Mouse (Mus musculus): ENCODE measurements around the gene Lcmt2. TPM values are rescaled to one million over a fixed set of nuclear protein-coding genes. Genes with fewer than 3 reads are reported as not detected.
"Not testable (repeated sequence)": the region's sequence is repeated elsewhere in the genome, so short reads cannot be mapped to it uniquely, and the experiment has no call there.

The Lcmt2 gene
- polyA plus RNA-seq, 1 experiment from 2014 or later, result 22.3 TPM

DNA sequence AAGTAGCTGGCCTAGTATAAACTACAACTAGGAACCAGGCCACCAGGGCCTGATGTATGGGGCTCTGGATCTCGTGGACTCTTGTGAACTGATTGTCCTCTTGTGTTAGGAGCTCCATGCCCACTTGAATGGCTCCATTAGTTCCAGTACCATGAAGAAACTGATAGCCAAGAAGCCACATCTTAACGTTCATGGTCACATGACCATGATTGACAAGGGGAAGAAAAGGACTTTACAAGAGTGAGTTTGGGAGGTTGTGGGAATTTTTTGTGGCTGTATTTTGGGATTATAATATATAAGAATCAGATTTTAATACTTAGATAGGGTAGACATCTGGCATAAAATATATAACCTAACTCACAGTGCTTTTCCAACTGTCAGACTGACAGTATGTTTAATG lies 2.0 kb upstream of the Lcmt2 start:
- no peak overlapping the region; the same call in 1 of the 2 replicates for H3K4me2 ChIP-seq (replicated peaks)
- no peaks in the 10 kb centered on the region for H3K9me3 ChIP-seq (replicated peaks)
- no peak overlapping the region for H3K27ac ChIP-seq
- 61% methylated on average over 2 of the region's 2 CpGs for WGBS
- no peak overlapping the region for H3K4me3 ChIP-seq
- ATAC-seq (ENCODE audit: low FRiP score), result no peak
- peaks cover 27% of the 10 kb centered on the region for H3K36me3 ChIP-seq
- no peaks in the 10 kb centered on the region for H3K27me3 ChIP-seq
- H3K9ac ChIP-seq, result no peak overlapping the region
- peaks cover 27% of the 10 kb centered on the region for H3K4me1 ChIP-seq

DNA sequence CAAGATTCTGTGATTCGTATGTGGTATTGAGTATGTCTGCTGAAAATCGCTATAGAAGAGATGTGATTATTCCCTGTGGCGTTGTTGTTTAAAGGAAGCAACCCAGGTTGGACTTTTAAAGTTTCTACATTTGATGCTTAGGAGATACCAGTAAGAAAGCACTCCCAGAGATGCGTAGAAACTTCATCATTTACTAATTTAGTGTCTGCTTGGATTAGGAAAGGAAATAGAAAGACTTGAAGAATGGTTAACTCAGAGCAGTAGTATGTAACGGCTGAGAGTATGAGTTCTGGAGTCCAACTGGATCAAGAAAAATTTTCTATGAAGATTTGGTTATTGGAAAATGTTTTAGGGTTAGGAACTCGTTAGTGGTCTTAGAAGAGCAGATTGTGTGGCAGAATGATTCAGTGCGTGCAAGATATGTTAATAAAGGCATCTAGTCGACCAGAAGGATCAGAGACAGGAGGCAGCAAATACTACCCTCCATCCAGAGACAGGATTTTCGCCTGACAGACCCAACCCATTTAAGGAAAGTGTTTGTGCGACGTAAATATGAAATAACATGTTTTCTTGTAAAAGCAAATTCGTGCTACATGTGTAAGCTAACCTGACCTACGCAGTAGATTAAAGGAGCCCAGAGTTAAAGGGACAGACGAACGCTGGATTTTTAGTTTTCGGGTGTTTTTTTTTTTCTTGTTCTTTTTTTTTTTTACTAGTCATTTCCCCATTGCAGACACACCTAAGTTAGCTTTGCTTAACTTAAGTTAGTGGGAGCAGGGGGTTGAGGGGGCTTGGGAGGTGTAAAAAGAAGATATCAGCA lies 973 bp upstream of the Lcmt2 start:
- Histone ChIP-seq H3K36me3 (peaks cover 25% of the 10 kb centered on the region), H3K9me3 (replicated peaks) (no peaks in the 10 kb centered on the region), H3K4me1 (peaks cover 27% of the 10 kb centered on the region), H3K4me3 (peak overlapping the region; percentile 69), H3K27me3 (no peaks in the 10 kb centered on the region), H3K4me2 (replicated peaks) (peak overlapping the region; percentile 89), H3K9ac (peak overlapping the region; percentile 91), H3K27ac (peak overlapping the region; percentile 97)
- 78% methylated on average over 16 of the region's 16 CpGs for WGBS
- no peak for ATAC-seq (ENCODE audit: low FRiP score)

DNA sequence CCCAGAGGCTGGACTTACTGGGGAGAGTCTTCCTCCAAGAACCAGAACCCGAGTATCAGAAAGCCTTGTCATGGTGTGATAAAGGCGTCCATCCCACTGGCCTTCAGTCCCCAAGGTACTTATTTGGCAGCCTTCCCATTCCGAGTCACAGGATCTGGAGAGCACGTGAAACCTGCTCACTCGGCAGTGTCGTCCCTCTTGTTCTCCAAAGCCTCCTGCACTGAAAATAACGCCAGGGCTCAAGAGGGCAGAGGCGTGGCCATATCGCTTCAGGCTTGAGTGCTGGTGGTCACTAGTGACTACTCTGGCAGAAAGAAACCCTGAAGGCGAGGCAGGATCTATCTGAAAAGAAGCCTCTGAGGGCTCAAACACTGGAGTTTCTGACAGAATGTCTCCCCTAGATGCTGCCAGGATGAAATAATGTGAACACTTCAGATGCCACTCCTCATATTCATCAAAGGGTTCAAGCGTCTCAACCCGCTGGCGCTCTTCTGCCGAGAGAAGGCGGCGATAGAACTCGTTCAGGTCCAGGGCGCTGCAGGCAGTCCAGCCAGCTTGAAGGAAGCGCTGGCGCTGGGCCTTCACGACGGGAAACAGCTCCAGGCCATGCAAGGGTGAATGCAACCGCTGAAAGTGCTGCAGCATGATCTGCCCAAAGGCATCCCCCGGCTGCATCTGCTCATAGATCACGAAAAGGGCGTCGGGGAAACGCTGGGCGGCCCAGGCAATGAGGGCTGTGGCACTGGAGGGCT lies 1.0 kb downstream of the Lcmt2 start:
- H3K4me2 ChIP-seq (replicated peaks), result peak overlapping the region; percentile 89
- H3K36me3 ChIP-seq, result peaks cover 19% of the 10 kb centered on the region
- H3K9ac ChIP-seq, result peak overlapping the region; percentile 91
- H3K4me1 ChIP-seq, result peaks cover 27% of the 10 kb centered on the region
- ATAC-seq (ENCODE audit: low FRiP score), result no peak
- WGBS, result 53% methylated on average over 29 of the region's 29 CpGs
- H3K4me3 ChIP-seq, result peak overlapping the region; percentile 69
- H3K27me3 ChIP-seq, result no peaks in the 10 kb centered on the region
- no peaks in the 10 kb centered on the region for H3K9me3 ChIP-seq (replicated peaks)
- peak overlapping the region; percentile 97 for H3K27ac ChIP-seq

DNA sequence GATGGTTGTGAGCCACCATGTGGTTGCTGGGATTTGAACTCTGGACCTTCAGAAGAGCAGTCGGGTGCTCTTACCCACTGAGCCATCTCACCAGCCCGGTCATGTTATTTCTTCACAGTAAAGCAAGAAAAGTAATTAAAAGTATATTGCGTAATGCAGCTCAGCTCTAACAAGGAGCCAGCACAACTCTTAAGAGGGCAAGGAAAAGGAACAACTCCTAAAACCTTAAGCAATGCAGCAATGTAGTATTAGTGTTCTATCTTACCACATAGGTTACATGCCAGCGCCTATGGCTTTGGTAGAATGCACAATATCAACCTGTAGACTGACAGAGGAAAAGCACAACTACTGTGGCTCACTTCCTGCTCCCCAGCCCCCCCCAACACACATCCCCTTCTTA lies 3.1 kb downstream of the Lcmt2 start:
- H3K27ac ChIP-seq, result no peak overlapping the region
- H3K4me3 ChIP-seq, result no peak overlapping the region
- peaks cover 17% of the 10 kb centered on the region for H3K36me3 ChIP-seq
- no peaks in the 10 kb centered on the region for H3K27me3 ChIP-seq
- H3K9me3 ChIP-seq (replicated peaks), result no peaks in the 10 kb centered on the region
- H3K9ac ChIP-seq, result no peak overlapping the region
- no peak overlapping the region for H3K4me2 ChIP-seq (replicated peaks)
- WGBS, result 97% methylated on average over 4 of the region's 4 CpGs
- no peak for ATAC-seq (ENCODE audit: low FRiP score)
- peaks cover 27% of the 10 kb centered on the region for H3K4me1 ChIP-seq

DNA sequence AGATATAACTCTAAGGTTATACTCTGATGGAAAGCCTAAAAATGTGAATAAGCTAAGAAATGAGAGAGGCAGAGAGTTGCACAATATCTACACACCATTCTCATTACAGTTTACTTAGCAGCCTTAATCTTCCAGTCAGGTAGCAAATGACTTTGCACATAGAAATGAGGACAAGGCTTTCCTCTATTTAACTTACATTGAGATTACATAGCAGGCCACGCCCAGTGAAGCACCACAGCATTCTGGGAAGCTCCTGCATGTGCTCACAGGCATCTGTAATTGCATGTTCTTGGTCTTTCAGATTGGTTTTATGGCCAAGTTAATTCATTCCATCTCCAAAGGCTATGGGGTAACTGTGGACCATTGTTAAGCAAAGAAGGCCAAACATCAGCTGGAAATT lies 7.6 kb downstream of the Lcmt2 start:
- no peak overlapping the region for H3K27ac ChIP-seq
- H3K9ac ChIP-seq, result no peak overlapping the region
- 0 out of 2 replicates have a peak, but pooled peaks cover 4% of the 10 kb centered on the region for H3K36me3 ChIP-seq
- no peaks in the 10 kb centered on the region for H3K27me3 ChIP-seq
- no peak overlapping the region for H3K4me3 ChIP-seq
- no peaks in the 10 kb centered on the region for H3K4me1 ChIP-seq
- WGBS, result 84% methylated on average over 1 of the region's 1 CpGs
- H3K9me3 ChIP-seq (replicated peaks), result no peaks in the 10 kb centered on the region
- no peak overlapping the region for H3K4me2 ChIP-seq (replicated peaks)
- no peak for ATAC-seq (ENCODE audit: low FRiP score)

DNA sequence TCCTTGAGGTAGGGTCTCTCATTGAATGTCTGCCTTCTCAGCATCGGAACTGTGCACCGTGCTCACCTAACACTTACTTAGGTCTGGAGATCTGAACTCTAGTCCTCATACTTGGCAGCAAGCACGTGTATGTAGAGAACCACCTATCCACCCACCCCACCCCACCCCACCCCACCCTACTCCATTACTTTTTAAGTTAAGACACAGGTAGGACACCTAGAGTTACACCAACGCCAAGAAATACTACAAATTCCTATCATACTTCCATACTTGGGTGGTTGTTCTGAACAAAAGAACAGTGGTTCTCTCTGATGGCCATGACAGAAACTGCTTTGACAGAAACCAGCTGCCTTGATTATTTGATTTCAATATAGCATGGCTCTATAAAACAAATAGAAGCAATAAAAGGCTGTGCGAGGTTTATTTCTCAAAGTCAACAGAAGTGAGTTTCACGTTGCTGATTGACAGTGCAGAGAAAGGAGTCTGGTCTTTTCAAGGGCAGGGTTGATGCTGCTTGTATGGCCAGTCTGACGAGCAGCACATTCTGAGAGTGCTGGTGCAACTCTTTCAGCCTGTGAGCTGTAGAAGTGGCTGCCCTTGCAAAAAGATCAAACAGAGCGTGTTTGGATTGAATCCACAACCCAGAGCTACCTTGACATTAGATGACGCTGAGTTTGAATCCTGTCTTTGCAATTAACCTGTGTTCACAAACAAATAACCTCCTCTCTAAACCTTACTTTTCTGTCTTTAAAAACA lies 11.4 kb downstream of the Lcmt2 start:
- no peaks in the 10 kb centered on the region for H3K4me1 ChIP-seq
- H3K9ac ChIP-seq, result no peak overlapping the region
- H3K27me3 ChIP-seq, result no peaks in the 10 kb centered on the region
- no peak overlapping the region for H3K4me2 ChIP-seq (replicated peaks)
- WGBS, result 71% methylated on average over 9 of the region's 9 CpGs
- H3K36me3 ChIP-seq, result no peaks in the 10 kb centered on the region
- ATAC-seq (ENCODE audit: low FRiP score), result no peak
- H3K9me3 ChIP-seq (replicated peaks), result no peaks in the 10 kb centered on the region
- no peak overlapping the region for H3K4me3 ChIP-seq
- no peak overlapping the region for H3K27ac ChIP-seq

DNA sequence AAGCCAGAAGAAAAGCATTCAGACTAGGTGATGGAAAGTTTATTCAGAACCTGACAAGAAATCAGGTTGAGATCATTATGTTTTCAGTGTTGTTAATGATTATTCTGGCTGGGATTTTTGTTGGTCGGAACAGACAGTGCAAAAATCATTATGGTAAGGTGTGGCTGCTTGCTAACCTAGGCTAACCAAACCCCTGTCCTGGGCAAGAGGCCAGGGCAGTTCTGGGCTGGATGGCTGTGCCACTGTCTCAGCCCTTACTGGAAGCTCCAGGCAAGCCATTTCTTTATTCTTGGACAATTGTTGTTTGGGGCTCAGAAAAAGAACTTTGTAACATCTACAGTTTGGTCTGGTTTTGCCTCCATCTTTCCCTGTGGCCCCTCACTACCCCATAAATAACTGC lies 12.9 kb downstream of the Lcmt2 start:
- Histone ChIP-seq H3K4me3 (no peak overlapping the region), H3K27ac (no peak overlapping the region), H3K9ac (no peak overlapping the region), H3K27me3 (no peaks in the 10 kb centered on the region), H3K9me3 (replicated peaks) (no peaks in the 10 kb centered on the region), H3K36me3 (no peaks in the 10 kb centered on the region), H3K4me1 (no peaks in the 10 kb centered on the region), H3K4me2 (replicated peaks) (no peak overlapping the region)
- no peak for ATAC-seq (ENCODE audit: low FRiP score)
- 89% methylated on average over 1 of the region's 1 CpGs for WGBS

DNA sequence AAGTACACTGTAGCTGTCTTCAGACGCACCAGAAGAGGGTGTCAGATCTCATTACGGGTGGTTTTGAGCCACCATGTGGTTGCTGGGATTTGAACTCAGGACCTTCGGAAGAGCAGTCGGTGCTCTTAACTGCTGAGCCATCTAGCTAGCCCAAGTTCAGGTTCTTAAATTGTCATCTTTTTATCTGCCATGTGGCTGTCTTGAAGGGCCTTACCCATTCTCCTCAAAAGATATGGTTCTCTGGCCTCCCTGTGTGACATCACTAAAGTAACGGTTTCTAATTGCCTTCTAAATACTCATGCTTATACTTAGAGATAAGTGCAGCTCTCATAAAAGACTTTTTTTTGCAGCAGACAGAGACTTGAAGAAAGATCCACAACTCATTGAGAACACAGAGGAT lies 14.2 kb downstream of the Lcmt2 start:
- H3K27me3 ChIP-seq; H3K27ac ChIP-seq; H3K36me3 ChIP-seq; H3K4me3 ChIP-seq; H3K9me3 ChIP-seq (replicated peaks); H3K4me2 ChIP-seq (replicated peaks); ATAC-seq (ENCODE audit: low FRiP score); H3K9ac ChIP-seq; H3K4me1 ChIP-seq: not testable (repeated sequence)
- 94% methylated on average over 5 of the region's 5 CpGs for WGBS

DNA sequence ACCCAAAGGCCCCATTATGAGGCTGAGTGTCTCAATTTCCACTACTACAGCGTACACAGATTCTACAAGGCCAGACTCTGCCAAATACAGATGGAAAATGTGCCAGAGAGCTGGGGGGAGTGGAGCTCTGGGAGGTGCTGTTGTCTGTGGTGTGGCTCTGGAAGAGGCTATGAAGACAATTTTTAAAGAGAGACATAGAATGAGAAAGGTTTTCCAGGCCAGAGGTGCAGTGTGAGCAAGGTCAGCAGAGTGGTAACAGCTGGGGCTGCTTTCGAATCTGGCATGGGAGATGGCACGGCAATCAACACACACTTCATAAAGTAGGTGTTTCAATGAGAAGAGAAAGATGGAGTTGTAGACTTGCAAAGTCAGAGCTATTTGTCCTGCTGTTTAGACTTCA lies 21.2 kb downstream of the Lcmt2 start:
- Histone ChIP-seq H3K27ac (no peak overlapping the region), H3K27me3 (no peaks in the 10 kb centered on the region), H3K9me3 (replicated peaks) (no peaks in the 10 kb centered on the region), H3K4me2 (replicated peaks) (no peak overlapping the region), H3K4me1 (no peaks in the 10 kb centered on the region), H3K9ac (no peak overlapping the region), H3K36me3 (no peaks in the 10 kb centered on the region), H3K4me3 (no peak overlapping the region)
- 90% methylated on average over 3 of the region's 3 CpGs for WGBS
- no peak for ATAC-seq (ENCODE audit: low FRiP score)

DNA sequence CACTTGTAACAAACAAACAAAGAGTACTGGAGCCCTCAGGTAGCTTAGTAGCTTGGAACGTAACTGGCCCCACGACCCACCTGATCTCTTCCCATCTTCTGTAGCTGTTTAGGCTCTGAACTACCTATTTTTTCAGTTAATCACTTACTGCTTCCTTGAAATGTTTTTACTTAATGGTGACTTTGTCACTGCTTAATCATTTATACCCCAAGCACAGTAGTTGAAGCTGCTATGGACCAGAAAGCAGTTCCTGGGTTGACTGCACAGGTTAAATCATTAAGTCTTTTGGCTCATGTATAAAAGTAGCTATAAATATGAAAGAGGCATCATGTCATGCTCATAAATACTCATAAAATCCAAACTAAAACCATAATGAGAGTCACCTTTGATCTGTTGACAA lies 25.0 kb downstream of the Lcmt2 start:
- Histone ChIP-seq H3K9me3 (replicated peaks) (no peaks in the 10 kb centered on the region), H3K9ac (no peak overlapping the region), H3K27me3 (no peaks in the 10 kb centered on the region), H3K4me3 (no peak overlapping the region), H3K4me2 (replicated peaks) (no peak overlapping the region), H3K4me1 (no peaks in the 10 kb centered on the region), H3K27ac (no peak overlapping the region), H3K36me3 (no peaks in the 10 kb centered on the region)
- no peak for ATAC-seq (ENCODE audit: low FRiP score)
- WGBS, result 85% methylated on average over 2 of the region's 2 CpGs

DNA sequence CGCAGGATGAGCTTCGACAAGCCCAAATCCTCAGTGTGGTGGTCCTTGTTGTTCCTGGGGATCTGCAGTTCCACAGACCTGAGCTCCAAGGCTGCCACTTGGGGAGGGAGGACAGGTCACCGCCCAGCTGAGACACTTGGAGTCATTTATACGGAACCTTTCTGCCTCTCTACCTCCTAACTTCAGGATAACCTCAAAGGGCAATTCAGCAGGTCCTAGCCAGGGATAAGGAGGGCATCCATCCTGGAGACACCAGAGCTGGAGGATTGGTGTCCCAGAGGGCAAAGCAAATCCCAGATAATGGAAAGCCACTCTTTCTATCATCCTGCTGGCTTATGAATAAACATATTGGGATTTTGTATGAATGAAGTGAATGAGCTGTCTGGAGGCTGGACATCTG lies 30.8 kb downstream of the Lcmt2 start, which contains the start of gene Tgm7:
Tgm7 (minus strand) TSS at position 101 of the 400 bp plus-strand sequence.
- Histone ChIP-seq H3K27me3 (no peaks in the 10 kb centered on the region), H3K4me3 (no peak within 1 kb of the TSS), H3K9ac (no peak within 1 kb of the TSS), H3K36me3 (no peaks in the 10 kb centered on the region), H3K4me1 (no peaks in the 10 kb centered on the region), H3K27ac (no peak within 1 kb of the TSS), H3K9me3 (replicated peaks) (no peaks in the 10 kb centered on the region), H3K4me2 (replicated peaks) (no peak within 1 kb of the TSS)
- WGBS, result 94% methylated on average over 4 of the region's 4 CpGs
- ATAC-seq (ENCODE audit: low FRiP score), result no peak

DNA sequence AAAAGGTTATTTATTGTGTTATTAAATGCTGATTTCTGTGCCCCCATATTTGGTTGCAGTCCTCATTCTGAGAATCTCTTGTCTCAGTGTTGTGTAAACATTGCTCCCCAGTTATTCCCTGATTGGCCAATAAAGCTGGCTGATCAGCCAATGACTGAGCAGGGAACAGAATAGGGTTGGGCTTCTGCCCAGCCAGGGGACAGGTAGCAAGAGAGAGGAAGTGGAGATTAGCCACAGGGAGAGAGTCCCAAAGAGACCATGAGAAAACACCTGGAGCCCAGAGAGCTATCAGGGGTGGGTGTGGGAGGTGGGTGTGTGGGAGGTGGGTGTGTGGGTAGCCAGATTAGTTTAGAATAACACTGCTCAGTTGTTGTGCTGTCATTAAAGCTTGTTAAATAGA lies 34.5 kb downstream of the Lcmt2 start:
- Histone ChIP-seq H3K9me3 (replicated peaks) (no peaks in the 10 kb centered on the region), H3K36me3 (no peaks in the 10 kb centered on the region), H3K27me3 (no peaks in the 10 kb centered on the region), H3K9ac (no peak overlapping the region), H3K4me2 (replicated peaks) (no peak overlapping the region), H3K4me3 (no peak overlapping the region), H3K27ac (no peak overlapping the region), H3K4me1 (no peaks in the 10 kb centered on the region)
- ATAC-seq (ENCODE audit: low FRiP score), result no peak
